Mouse (Mus musculus) kidney, adult 2 months (tissue): Measurements from ENCODE around the gene Fsd2.

Experiments
- CTCF ChIP-seq: fragments of 200-500 bp; conservative IDR thresholded peaks from 2 replicates; pipeline ENCODE4 v1.5.1; 2011; ENCODE audit warnings: low read depth, mild to moderate bottlenecking, control low read depth, low read length, moderate library complexity, mixed read lengths; ENCODE audit not compliant: insufficient read depth, insufficient read length
- POLR2A ChIP-seq: fragments of 200-500 bp; IDR thresholded peaks from one replicate; pipeline ENCODE4 v1.6.1; 2011; ENCODE audit warnings: low read depth, low read length, control low read depth

DNA sequence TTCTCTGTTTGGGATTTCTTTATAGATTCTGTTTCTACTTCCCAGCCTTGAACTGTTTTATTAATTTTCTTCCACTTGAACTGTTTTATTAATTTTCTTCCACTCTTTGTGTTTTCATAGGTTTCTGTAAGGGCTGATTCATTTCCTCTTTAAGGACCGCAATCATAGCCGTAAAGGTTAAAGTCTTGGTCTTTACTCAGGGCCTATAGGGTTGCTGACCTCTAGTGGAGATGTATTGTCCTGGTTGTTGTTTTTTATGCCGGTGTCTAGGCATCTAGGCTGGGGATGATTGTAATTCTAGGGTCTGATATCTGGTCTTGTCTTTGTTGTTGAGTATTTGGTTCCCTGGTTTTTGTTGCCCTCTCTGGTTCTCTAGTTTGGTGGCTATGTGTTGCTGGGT lies 16.8 kb upstream of the Fsd2 start:
- TF ChIP-seq CTCF (no peak), POLR2A (no peak)
